ENCODE assay signal across 22 mouse cellular contexts in genomic region chr3:66251842-66252241, GRCm38 (mm10). TPM values are rescaled to one million over a fixed set of nuclear protein-coding genes. Genes with fewer than 3 reads are reported as not detected.
A peak's percentile ranks its signal among the peaks of the same experiment; 100 is the strongest.
DNase-seq lines count a peak whose midpoint lies in the region; ATAC-seq lines count a peak whose summit lies in the region.
"Had no signal": no experiment of that assay in that cellular context is flagged by ENCODE, and none has a peak within 500 bp of the region (broad histone marks: within the 10 kb centered on the region; RNA-seq: fewer than 3 reads in every experiment).

No protein-coding gene starts in this region.

- H3K4me1 ChIP-seq in forebrain, embryonic 14.5 days (ENCODE audit: control insufficient read depth, insufficient read depth, low read length) = no peaks in the 10 kb centered on the region; the same call in 1 of the 2 replicates
- H3K4me1 ChIP-seq in forebrain, embryonic 16.5 days (replicated peaks; ENCODE audit: control insufficient read depth, insufficient read depth, low read length) = 0 out of 2 replicates have a peak, but pooled peaks cover 4% of the 10 kb centered on the region
- 0 out of 2 replicates have a peak, but pooled peaks cover 6% of the 10 kb centered on the region for H3K4me1 ChIP-seq in heart, embryonic 16.5 days (ENCODE audit: control insufficient read depth, insufficient read depth, low read length)
- peaks cover 8% of the 10 kb centered on the region; the same call in 1 of the 2 replicates for H3K4me1 ChIP-seq in heart, embryonic 10.5 days
- H3K4me1 ChIP-seq in neural tube, embryonic 13.5 days (replicated peaks) = no peaks in the 10 kb centered on the region
- H3K4me1 ChIP-seq: embryonic facial prominence, embryonic 13.5 days; hindbrain, embryonic 12.5 days had no signal

- no peak overlapping the region for H3K4me3 ChIP-seq in forebrain, embryonic 14.5 days (ENCODE audit: low read depth, low read length)
- H3K4me3 ChIP-seq in forebrain, embryonic 16.5 days (replicated peaks; ENCODE audit: low read length) = no peak overlapping the region
- H3K4me3 ChIP-seq in heart, embryonic 16.5 days (ENCODE audit: low read length) = no peak overlapping the region
- H3K4me3 ChIP-seq in heart, embryonic 10.5 days = no peak overlapping the region
- H3K4me3 ChIP-seq in neural tube, embryonic 13.5 days = no peak overlapping the region
- H3K4me3 ChIP-seq: embryonic facial prominence, embryonic 13.5 days; heart, adult 2 months; hindbrain, embryonic 12.5 days had no signal

- ATAC-seq in forebrain, embryonic 14.5 days = 0 out of 2 replicates have a peak, but pooled peaks have one; percentile 35
- no peak for ATAC-seq in forebrain, embryonic 16.5 days
- ATAC-seq in heart, embryonic 16.5 days (replicated peaks; ENCODE audit: extremely low read depth, insufficient read depth, low FRiP score) = peak; percentile 32; the same call in 1 of the 2 replicates
- no peak for ATAC-seq in neural tube, embryonic 13.5 days (ENCODE audit: low read depth)
- ATAC-seq: activated CD4-positive, CD25-positive, alpha-beta regulatory T cell, adult 4 months; hindbrain, embryonic 16.5 days; inflammation-experienced regulatory T-cells, adult 6 months; intestine, postnatal 0 days; Patski had no signal

- H3K9me3 ChIP-seq in forebrain, embryonic 14.5 days (replicated peaks; ENCODE audit: control insufficient read depth, low read length) = no peaks in the 10 kb centered on the region
- H3K9me3 ChIP-seq in forebrain, embryonic 16.5 days (ENCODE audit: control insufficient read depth, low read length) = no peaks in the 10 kb centered on the region
- H3K9me3 ChIP-seq in heart, embryonic 16.5 days (replicated peaks; ENCODE audit: control insufficient read depth, low read length) = no peaks in the 10 kb centered on the region
- no peaks in the 10 kb centered on the region for H3K9me3 ChIP-seq in heart, embryonic 10.5 days
- H3K9me3 ChIP-seq in neural tube, embryonic 13.5 days = no peaks in the 10 kb centered on the region
- H3K9me3 ChIP-seq: embryonic facial prominence, embryonic 13.5 days; hindbrain, embryonic 12.5 days had no signal

- H3K27ac ChIP-seq in forebrain, embryonic 14.5 days (ENCODE audit: low read depth, low read length) = no peak overlapping the region
- H3K27ac ChIP-seq in forebrain, embryonic 16.5 days (ENCODE audit: low read length) = no peak overlapping the region
- H3K27ac ChIP-seq in heart, embryonic 16.5 days (ENCODE audit: low read length) = no peak overlapping the region
- no peak overlapping the region for H3K27ac ChIP-seq in heart, embryonic 10.5 days
- H3K27ac ChIP-seq in neural tube, embryonic 13.5 days (replicated peaks) = 0 out of 2 replicates have a peak overlapping the region, but pooled peaks have one; percentile 3
- H3K27ac ChIP-seq: embryonic facial prominence, embryonic 13.5 days; heart, adult 2 months; hindbrain, embryonic 12.5 days had no signal

- 53% methylated on average over 7 of the region's 7 CpGs for WGBS in forebrain, embryonic 14.5 days
- WGBS in forebrain, embryonic 16.5 days = 42% methylated on average over 7 of the region's 7 CpGs
- WGBS in heart, embryonic 16.5 days = 40% methylated on average over 7 of the region's 7 CpGs
- WGBS in heart, embryonic 10.5 days = 50% methylated on average over 7 of the region's 7 CpGs
- WGBS in neural tube, embryonic 13.5 days = 65% methylated on average over 7 of the region's 7 CpGs

- H3K4me2 ChIP-seq in forebrain, embryonic 14.5 days (ENCODE audit: low read length) = no peak overlapping the region
- no peak overlapping the region for H3K4me2 ChIP-seq in forebrain, embryonic 16.5 days (ENCODE audit: low read length)
- no peak overlapping the region for H3K4me2 ChIP-seq in heart, embryonic 16.5 days (ENCODE audit: low read depth, low read length)
- H3K4me2 ChIP-seq in neural tube, embryonic 13.5 days = no peak overlapping the region
- H3K4me2 ChIP-seq: embryonic facial prominence, embryonic 13.5 days; hindbrain, embryonic 12.5 days had no signal

- H3K36me3 ChIP-seq in forebrain, embryonic 14.5 days (ENCODE audit: control insufficient read depth, insufficient read depth, low read length) = no peaks in the 10 kb centered on the region
- H3K36me3 ChIP-seq in forebrain, embryonic 16.5 days (ENCODE audit: control insufficient read depth, insufficient read depth) = no peaks in the 10 kb centered on the region
- H3K36me3 ChIP-seq in heart, embryonic 16.5 days (ENCODE audit: control insufficient read depth, insufficient read depth) = no peaks in the 10 kb centered on the region
- H3K36me3 ChIP-seq in heart, embryonic 10.5 days = no peaks in the 10 kb centered on the region
- H3K36me3 ChIP-seq in neural tube, embryonic 13.5 days = no peaks in the 10 kb centered on the region
- H3K36me3 ChIP-seq: embryonic facial prominence, embryonic 13.5 days; hindbrain, embryonic 12.5 days had no signal

- H3K9ac ChIP-seq in forebrain, embryonic 14.5 days (ENCODE audit: low read length) = no peak overlapping the region
- no peak overlapping the region for H3K9ac ChIP-seq in forebrain, embryonic 16.5 days (replicated peaks; ENCODE audit: low read depth, low read length)
- H3K9ac ChIP-seq in heart, embryonic 16.5 days (ENCODE audit: low read length) = no peak overlapping the region
- H3K9ac ChIP-seq in neural tube, embryonic 13.5 days = no peak overlapping the region
- H3K9ac ChIP-seq: embryonic facial prominence, embryonic 13.5 days; hindbrain, embryonic 12.5 days had no signal

- peak; percentile 48 for DNase-seq in forebrain, embryonic 14.5 days (ENCODE audit: low spot score)
- no peak for DNase-seq in heart, embryonic 10.5 days (ENCODE audit: low spot score)
- DNase-seq in neural tube, embryonic 10.5 days (ENCODE audit: extremely low spot score, low spot score) = no peak
- no peak for DNase-seq in left cerebral cortex, postnatal 25 days (ENCODE audit: low spot score in 2 of 2)
- DNase-seq: adrenal gland, postnatal 14 days; cerebellum, adult 18-20 months; cerebellum, adult 9-11 months; cerebellum, postnatal 36 days; gastrocnemius, postnatal 10 days; heart, adult 2 months; heart, postnatal 4 days had no signal

- intact Hi-C loops in left cerebral cortex, postnatal 25 days (cut with DNase I) = no loop called here

- no peaks in the 10 kb centered on the region for H3K27me3 ChIP-seq in forebrain, embryonic 14.5 days (replicated peaks; ENCODE audit: control insufficient read depth, insufficient read depth, low read length)
- no peaks in the 10 kb centered on the region for H3K27me3 ChIP-seq in forebrain, embryonic 16.5 days (replicated peaks; ENCODE audit: control insufficient read depth, insufficient read depth, low read length)
- H3K27me3 ChIP-seq in heart, embryonic 16.5 days (ENCODE audit: control insufficient read depth, insufficient read depth, low read length) = no peaks in the 10 kb centered on the region
- no peaks in the 10 kb centered on the region for H3K27me3 ChIP-seq in heart, embryonic 10.5 days (ENCODE audit: insufficient read depth, poor library complexity, severe bottlenecking)
- H3K27me3 ChIP-seq in neural tube, embryonic 13.5 days = no peaks in the 10 kb centered on the region
- H3K27me3 ChIP-seq: CH12.LX; embryonic facial prominence, embryonic 13.5 days; hindbrain, embryonic 12.5 days; Patski had no signal

RNA-seq across cellular contexts. Expression of gene Ptx3, which starts 32.1 kb away (rescaled TPM):
- polyA plus RNA-seq in forebrain, embryonic 14.5 days (2014; fragmentation: Nextera tagmentation; extraction: Ambion mirVana) = 12.9 and 14.0 TPM in 2 replicates
- polyA plus RNA-seq in forebrain, embryonic 16.5 days (2015; fragmentation: Nextera tagmentation; extraction: Ambion mirVana) = 11.8 and 21.1 TPM in 2 replicates
- 4.8 and 5.2 TPM in 2 replicates for polyA plus RNA-seq in heart, embryonic 16.5 days (2015; fragmentation: Nextera tagmentation; extraction: Ambion mirVana)
- polyA plus RNA-seq in heart, embryonic 10.5 days (2016; fragmentation: Nextera tagmentation; extraction: Ambion mirVana) = 2.2 and 4.4 TPM in 2 replicates
- 7.4 and 8.5 TPM in 2 replicates for polyA plus RNA-seq in neural tube, embryonic 13.5 days (2015; fragmentation: Nextera tagmentation; extraction: Ambion mirVana)
- under 1 TPM; 0.34 to 0.55 TPM for total RNA-seq in left cerebral cortex, postnatal 25 days (2021)
- total RNA-seq: CH12.LX had no signal
- polyA plus RNA-seq: activated CD4-positive, CD25-positive, alpha-beta regulatory T cell, adult 4 months; inflammation-experienced regulatory T-cells, adult 6 months had no signal

RNA-seq across cellular contexts. Expression of gene Veph1, which starts 44.8 kb away (rescaled TPM):
- 9.3 and 11.6 TPM in 2 replicates for polyA plus RNA-seq in forebrain, embryonic 14.5 days (2014; fragmentation: Nextera tagmentation; extraction: Ambion mirVana)
- polyA plus RNA-seq in forebrain, embryonic 16.5 days (2015; fragmentation: Nextera tagmentation; extraction: Ambion mirVana) = 9.2 and 12.3 TPM in 2 replicates
- polyA plus RNA-seq in heart, embryonic 16.5 days (2015; fragmentation: Nextera tagmentation; extraction: Ambion mirVana) = 0.64 and 1.3 TPM in 2 replicates
- polyA plus RNA-seq in heart, embryonic 10.5 days (2016; fragmentation: Nextera tagmentation; extraction: Ambion mirVana) = 0.89 and 1.0 TPM in 2 replicates
- polyA plus RNA-seq in neural tube, embryonic 13.5 days (2015; fragmentation: Nextera tagmentation; extraction: Ambion mirVana) = 4.2 and 4.8 TPM in 2 replicates
- total RNA-seq in left cerebral cortex, postnatal 25 days (2021) = under 1 TPM in 1 of 2 experiments, not detected in 1; 0.14 TPM
- total RNA-seq: adrenal gland, postnatal 14 days; CH12.LX; heart, adult 2 months had no signal
- polyA plus RNA-seq: activated CD4-positive, CD25-positive, alpha-beta regulatory T cell, adult 4 months; inflammation-experienced regulatory T-cells, adult 6 months; intestine, postnatal 0 days had no signal

Comparison
In these comparisons a context has a peak if more than half of its experiments do, and no peak if none do; other contexts are left out.
1. ATAC-seq: peak in forebrain, embryonic 14.5 days (single experiment) and heart, embryonic 16.5 days (single experiment); none in forebrain, embryonic 16.5 days (single experiment) and neural tube, embryonic 13.5 days (single experiment).